Mouse (Mus musculus) ovary, postnatal 14 days (tissue): ENCODE measurements at regions not wholly inside any gene's neighbourhood (a gene's known extent, or its start where the extent isn't known, plus 50 kb on each side); places are given as distances from the start of the nearest gene placed in this dataset.

Experiments
- DNase-seq: peaks from one replicate; pipeline ENCODE4 v3.0.0; 2022; ENCODE audit warnings: low spot score

- DNase-seq = no peak
These were observed 474.4 kb downstream of the Pcdh18 start for GRCm38 (mm10) chr3:49282679-49283078.

GRCm38 (mm10) chr3:49278356-49278755, 478.8 kb downstream of the Pcdh18 start:
- no peak for DNase-seq

DNA sequence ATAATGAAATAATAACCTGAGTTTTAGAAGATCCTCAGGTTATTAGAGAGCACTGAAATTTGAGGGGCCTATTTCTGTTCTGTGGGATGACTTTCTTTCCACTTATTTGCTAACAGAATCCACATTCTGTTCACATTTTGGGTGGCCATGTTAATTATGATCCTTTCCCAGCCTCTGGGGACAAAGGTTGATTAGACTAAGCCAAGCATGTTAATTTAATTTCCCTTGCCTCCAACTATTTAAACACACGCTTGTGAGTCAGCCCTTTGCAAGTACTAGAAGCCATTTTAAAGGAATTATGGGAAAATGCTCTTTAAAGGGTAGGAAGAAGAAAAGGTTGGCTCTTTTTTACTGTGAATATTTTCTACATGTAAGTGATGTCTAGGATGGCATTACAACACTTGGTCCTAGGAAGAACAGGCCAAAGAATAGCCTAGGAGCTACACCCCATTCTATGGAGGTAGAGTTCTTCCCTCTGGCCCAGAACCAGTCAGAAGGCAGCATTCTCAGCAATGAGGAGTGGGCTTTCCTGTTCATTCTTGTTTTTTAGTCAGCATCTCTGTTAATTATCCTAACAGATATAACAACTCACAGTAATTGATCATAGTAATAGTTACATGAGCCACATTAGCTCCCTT, 482.7 kb downstream of the Pcdh18 start:
- no peak for DNase-seq

- peak; percentile 2 for DNase-seq
These were observed 491.1 kb downstream of the Pcdh18 start for GRCm38 (mm10) chr3:49266048-49266447.
